Mouse (Mus musculus) thymus, adult 2 months (tissue): ENCODE data around the gene Arhgdia. TPM values are rescaled to one million over a fixed set of nuclear protein-coding genes. Genes with fewer than 3 reads are reported as not detected.
"Not testable (repeated sequence)": the region's sequence is repeated elsewhere in the genome, so short reads cannot be mapped to it uniquely, and the experiment has no call there.

Experiments used
- DNase-seq: peaks from one replicate; pipeline ENCODE4 v3.0.0; 2021
- H3K27ac ChIP-seq: fragments of 200-500 bp; 2 replicates; pipeline ENCODE4 v1.5.1; 2012; ENCODE audit warnings: low read length, control low read depth; ENCODE audit not compliant: control insufficient read depth, insufficient read depth
- H3K27me3 ChIP-seq: fragments of 200-500 bp; 2 replicates; pipeline ENCODE4 v1.6.1; 2012; ENCODE audit warnings: mild to moderate bottlenecking, low read length, moderate library complexity, mixed read lengths; ENCODE audit not compliant: control insufficient read depth, insufficient read depth
- H3K36me3 ChIP-seq: fragments of 200-500 bp; 2 replicates; pipeline ENCODE4 v1.6.1; 2012; ENCODE audit warnings: mild to moderate bottlenecking, low read length, moderate library complexity; ENCODE audit not compliant: control insufficient read depth, insufficient read depth
- H3K4me1 ChIP-seq: fragments of 200-500 bp; replicated peaks from 2 replicates; pipeline ENCODE4 v1.6.1; 2012; ENCODE audit warnings: low read length; ENCODE audit not compliant: control insufficient read depth, insufficient read depth
- H3K4me3 ChIP-seq: fragments of 200-500 bp; 2 replicates; pipeline ENCODE4 v1.5.1; 2012; ENCODE audit warnings: mild to moderate bottlenecking, low read length, control low read depth, moderate library complexity; ENCODE audit not compliant: control insufficient read depth, insufficient read depth
- CTCF ChIP-seq: fragments of 200-500 bp; IDR thresholded peaks from 2 replicates; pipeline ENCODE4 v1.5.1; 2012; ENCODE audit warnings: mild to moderate bottlenecking, control low read depth, low read length, moderate library complexity, borderline replicate concordance; ENCODE audit not compliant: control insufficient read depth, poor library complexity, insufficient read depth; ENCODE audit errors: extremely low read depth
- POLR2A ChIP-seq: fragments of 200-500 bp; IDR thresholded peaks from 2 replicates; pipeline ENCODE4 v1.6.1; 2012; ENCODE audit warnings: mild to moderate bottlenecking, low read length, control low read depth, moderate library complexity; ENCODE audit not compliant: control insufficient read depth, poor library complexity, insufficient read depth; ENCODE audit errors: extremely low read depth
- WGBS: fragments of 180-500 bp; shearing (Covaris S2); methylation state at CpG from one replicate; pipeline ENCODE4 v1.1.7; 2018; 5-methylcytosine and 5-hydroxymethylcytosine counted together
- polyA plus RNA-seq: library from polyadenylated mRNA; depleted of rRNA; stranded (reverse); fragments of >200 nt; gene quantifications from 2 replicates; pipeline ENCODE4 v1.2.3, GENCODE M21; 2012

Gene Arhgdia
- polyA plus RNA-seq, 1 experiment = 1,184 TPM

DNA sequence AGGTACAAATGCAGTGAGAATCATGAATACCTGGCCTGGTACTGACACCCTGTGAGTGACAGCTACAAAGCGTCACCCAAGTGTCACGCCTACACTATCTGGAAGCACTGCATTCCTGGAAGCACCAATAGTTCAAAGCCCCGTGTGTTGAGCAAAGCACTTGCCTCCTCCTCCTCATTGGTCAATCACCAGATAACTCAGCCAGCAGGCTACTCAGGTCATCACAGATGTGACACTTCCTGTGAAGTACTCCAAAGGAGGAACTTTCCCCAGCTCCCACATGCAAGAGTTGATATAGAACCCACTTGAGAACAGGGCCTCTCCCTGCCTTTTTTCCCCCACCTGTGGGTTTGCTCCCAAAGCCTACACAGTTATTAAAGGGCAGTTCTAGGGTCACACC is 10.3 kb downstream of the Arhgdia start:
- Histone ChIP-seq H3K4me3 (no peak overlapping the region), H3K4me1 (peaks cover 7% of the 10 kb centered on the region), H3K36me3 (peaks cover 27% of the 10 kb centered on the region), H3K27me3 (no peaks in the 10 kb centered on the region), H3K27ac (no peak overlapping the region)
- no peak for DNase-seq
- TF ChIP-seq CTCF = no peak
- no peak for TF ChIP-seq POLR2A
- 91% methylated on average over 3 of the region's 3 CpGs for WGBS

DNA sequence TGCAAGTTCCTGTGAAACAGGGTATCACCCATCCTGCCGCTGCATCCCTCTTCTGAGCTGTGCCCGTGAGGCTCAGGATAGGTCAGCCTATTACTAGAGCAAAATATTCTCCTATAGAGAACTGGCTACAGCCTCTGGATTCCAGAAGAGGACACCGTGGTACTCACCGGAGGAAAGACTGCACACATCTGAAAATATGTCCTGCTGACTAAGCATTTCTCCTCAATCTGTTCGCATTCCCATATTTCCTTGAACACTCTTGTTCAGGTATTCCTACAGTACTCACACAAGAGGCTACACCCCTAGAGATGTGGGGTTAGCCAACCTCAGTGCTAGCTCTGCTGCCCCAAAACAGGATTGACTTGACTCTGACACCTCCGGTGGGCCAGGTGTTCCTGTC is 13.1 kb downstream of the Arhgdia start:
- Histone ChIP-seq H3K4me1 (peaks cover 5% of the 10 kb centered on the region), H3K27ac (no peak overlapping the region), H3K4me3 (no peak overlapping the region), H3K27me3 (no peaks in the 10 kb centered on the region), H3K36me3 (peaks cover 50% of the 10 kb centered on the region)
- TF ChIP-seq POLR2A (no peak), CTCF (no peak)
- DNase-seq = no peak
- 97% methylated on average over 6 of the region's 6 CpGs for WGBS

DNA sequence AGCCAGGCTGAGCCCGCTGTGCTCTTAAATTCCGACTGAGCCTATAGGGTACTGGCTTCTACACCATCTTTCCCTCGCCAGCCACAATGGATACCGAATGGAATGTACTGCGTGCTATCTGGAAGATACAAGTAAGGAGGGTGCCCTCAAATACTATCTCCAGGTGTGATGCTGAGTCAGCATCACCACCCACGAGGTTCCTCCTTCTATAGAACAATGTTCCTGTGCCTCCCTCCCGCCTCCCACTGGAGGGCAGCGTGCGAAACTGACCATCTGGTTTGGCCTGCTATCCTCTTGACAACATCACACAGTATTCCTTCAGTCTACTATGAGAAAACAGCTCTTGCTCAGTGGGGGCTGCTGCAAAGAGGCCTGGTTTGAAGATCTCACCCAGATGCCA is 16.3 kb downstream of the Arhgdia start:
- Histone ChIP-seq H3K27me3 (no peaks in the 10 kb centered on the region), H3K27ac (no peak overlapping the region), H3K36me3 (peaks cover 82% of the 10 kb centered on the region), H3K4me1 (no peaks in the 10 kb centered on the region), H3K4me3 (no peak overlapping the region)
- no peak for DNase-seq
- WGBS = 90% methylated on average over 9 of the region's 9 CpGs
- no peak for TF ChIP-seq POLR2A
- no peak for TF ChIP-seq CTCF

DNA sequence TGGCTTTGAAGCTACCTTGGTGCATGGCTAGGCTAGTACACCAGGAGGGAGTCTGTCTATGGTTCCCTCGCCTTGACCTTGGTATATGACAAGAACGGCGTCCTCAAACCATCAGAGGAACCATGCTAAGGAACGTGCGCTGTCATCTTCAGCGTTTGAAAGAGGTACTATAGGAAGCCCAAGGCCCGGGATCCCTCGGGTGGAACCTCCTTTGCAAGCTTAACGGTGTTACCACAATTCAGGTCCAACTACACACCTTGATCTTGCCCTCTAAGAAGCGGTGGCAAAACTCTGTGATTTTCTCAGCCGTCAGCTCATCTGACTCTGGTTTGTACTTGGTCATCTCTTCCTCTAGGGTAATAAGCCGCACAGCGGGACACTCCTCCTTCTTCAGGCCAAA is 18.5 kb downstream of the Arhgdia start:
- Histone ChIP-seq H3K4me1 (no peaks in the 10 kb centered on the region), H3K36me3 (peaks cover 75% of the 10 kb centered on the region), H3K4me3 (no peak overlapping the region), H3K27ac (no peak overlapping the region), H3K27me3 (no peaks in the 10 kb centered on the region)
- DNase-seq = no peak
- WGBS = 97% methylated on average over 13 of the region's 13 CpGs
- no peak for TF ChIP-seq POLR2A
- TF ChIP-seq CTCF = no peak

DNA sequence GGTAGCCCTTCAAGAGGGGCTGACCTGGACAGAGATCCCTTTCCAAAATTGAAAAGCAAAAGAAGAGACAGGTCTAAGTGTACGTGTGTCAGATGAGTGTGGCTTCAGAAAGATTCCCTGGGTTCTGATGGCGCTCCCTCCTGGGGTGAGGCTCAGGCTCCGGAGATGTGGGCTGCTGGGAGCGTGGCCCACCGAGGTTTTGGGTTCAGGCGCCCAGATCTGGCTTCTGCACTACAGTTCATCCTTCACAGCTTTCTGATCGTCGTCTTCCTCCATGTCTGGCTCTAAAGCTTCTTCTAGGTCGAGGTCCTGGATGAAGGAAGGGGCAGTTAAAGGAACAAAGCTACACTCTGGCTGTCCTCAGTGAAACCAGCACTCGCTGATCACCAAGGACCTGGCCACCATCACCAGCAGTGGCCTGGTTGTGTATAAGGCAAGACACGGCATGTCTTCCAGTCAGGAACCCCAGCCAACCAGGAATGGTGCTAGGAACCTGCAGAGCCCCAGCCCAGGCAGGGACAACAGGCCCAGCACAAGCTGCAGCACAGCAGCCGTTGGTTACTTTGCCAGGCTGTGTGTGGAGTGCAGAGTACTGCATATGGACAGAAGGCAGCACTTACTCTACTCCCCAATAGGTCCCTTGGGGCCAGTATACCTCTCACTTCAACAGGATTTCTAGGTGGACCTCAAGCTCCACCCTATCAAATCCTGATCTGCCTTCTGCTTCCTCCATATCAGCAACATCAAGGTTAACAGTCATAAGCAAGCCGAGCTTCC is 20.3 kb downstream of the Arhgdia start:
- TF ChIP-seq CTCF (no peak), POLR2A (no peak)
- Histone ChIP-seq H3K4me1 (no peaks in the 10 kb centered on the region), H3K4me3 (no peak overlapping the region), H3K27me3 (no peaks in the 10 kb centered on the region), H3K27ac (no peak overlapping the region), H3K36me3 (peaks cover 57% of the 10 kb centered on the region)
- WGBS = 92% methylated on average over 13 of the region's 13 CpGs
- DNase-seq = no peak

DNA sequence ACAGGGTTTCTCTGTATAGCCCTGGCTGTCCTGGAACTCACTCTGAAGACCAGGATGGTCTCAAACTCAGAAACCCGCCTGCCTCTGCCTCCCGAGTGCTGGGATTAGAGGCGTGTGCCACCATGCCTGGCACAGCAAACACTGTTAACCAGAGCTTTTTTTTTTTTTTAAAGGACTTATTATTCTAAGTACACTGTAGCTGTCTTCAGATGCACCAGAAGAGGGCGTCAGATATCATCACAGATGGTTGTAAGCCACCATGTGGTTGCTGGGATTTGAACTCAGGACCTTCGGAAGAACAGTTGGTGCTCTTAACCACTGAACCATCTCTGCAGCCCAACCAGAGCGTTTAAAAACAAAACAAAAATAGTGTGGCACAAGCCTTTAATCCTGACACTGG is 22.6 kb downstream of the Arhgdia start:
- H3K36me3 ChIP-seq = peaks cover 38% of the 10 kb centered on the region
- H3K4me3 ChIP-seq, DNase-seq, H3K27ac ChIP-seq, H3K27me3 ChIP-seq, H3K4me1 ChIP-seq: not testable (repeated sequence)
- WGBS = 92% methylated on average over 6 of the region's 6 CpGs

DNA sequence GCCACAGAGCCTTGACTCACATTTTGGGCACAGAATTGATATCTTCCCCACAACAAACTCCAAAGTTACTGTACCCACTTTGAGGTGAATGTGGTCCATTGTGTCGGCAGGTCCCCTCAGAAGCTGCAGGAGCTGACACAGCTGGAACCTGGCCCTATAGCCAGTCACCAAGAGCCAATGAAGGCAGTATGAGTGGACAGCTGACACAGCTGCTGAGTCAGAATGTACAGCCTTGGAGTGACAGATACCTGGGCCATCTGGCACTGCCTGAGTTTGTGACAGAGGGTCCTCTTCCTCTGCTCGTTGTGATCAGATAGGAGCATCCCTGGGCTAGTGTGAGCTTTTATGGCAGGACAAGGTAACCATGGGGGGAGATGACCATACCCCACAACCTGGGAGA is 26.2 kb downstream of the Arhgdia start:
- 73% methylated on average over 2 of the region's 2 CpGs for WGBS
- H3K27ac ChIP-seq = no peak overlapping the region
- TF ChIP-seq POLR2A (no peak), CTCF (no peak)

More for the DNA sequence above, 26.2 kb downstream of the Arhgdia start:
- Histone ChIP-seq H3K4me3 (no peak overlapping the region), H3K4me1 (peaks cover 4% of the 10 kb centered on the region), H3K27me3 (no peaks in the 10 kb centered on the region), H3K36me3 (peaks cover 3% of the 10 kb centered on the region; the same call in 1 of the 2 replicates)
- no peak for DNase-seq
